Mouse (Mus musculus) brain, embryonic 14.5 days (tissue): ENCODE data around the gene Zbtb33. TPM values are rescaled to one million over a fixed set of nuclear protein-coding genes. Genes with fewer than 3 reads are reported as not detected.

Experiments
- DNase-seq: peaks from one replicate; pipeline ENCODE4 v3.0.0-alpha.2; 2011; ENCODE audit warnings: low read depth
- CTCF ChIP-seq: fragments of 200-500 bp; IDR thresholded peaks from 2 replicates; pipeline ENCODE4 v1.5.1; 2012; ENCODE audit warnings: inconsistent platforms, mild to moderate bottlenecking, moderate library complexity, borderline replicate concordance; ENCODE audit not compliant: insufficient read depth, insufficient read length; ENCODE audit errors: extremely low read depth
- POLR2A ChIP-seq: fragments of 200-500 bp; IDR thresholded peaks from 2 replicates; pipeline ENCODE4 v1.6.1; 2012; ENCODE audit warnings: mild to moderate bottlenecking, inconsistent platforms, borderline replicate concordance; ENCODE audit not compliant: poor library complexity, insufficient read depth, insufficient read length, severe bottlenecking; ENCODE audit errors: extremely low read depth
- polyA plus RNA-seq: library from polyadenylated mRNA; depleted of rRNA; stranded (reverse); fragments of >200 nt; gene quantifications from 2 replicates; pipeline ENCODE4 v1.2.3, GENCODE M21; 2012; rRNA removed

Gene Zbtb33
- polyA plus RNA-seq = 17.7 and 22.6 TPM in 2 replicates

- TF ChIP-seq CTCF (peak; percentile 71), POLR2A (peak; percentile 58; the same call in 1 of the 2 replicates)
- peak; percentile 95 for DNase-seq
Measured at GRCm38 (mm10) chrX:38189552-38190457, at the start of gene Zbtb33. Gene Zbtb33 (plus strand): TSS chrX:38189793.

DNA sequence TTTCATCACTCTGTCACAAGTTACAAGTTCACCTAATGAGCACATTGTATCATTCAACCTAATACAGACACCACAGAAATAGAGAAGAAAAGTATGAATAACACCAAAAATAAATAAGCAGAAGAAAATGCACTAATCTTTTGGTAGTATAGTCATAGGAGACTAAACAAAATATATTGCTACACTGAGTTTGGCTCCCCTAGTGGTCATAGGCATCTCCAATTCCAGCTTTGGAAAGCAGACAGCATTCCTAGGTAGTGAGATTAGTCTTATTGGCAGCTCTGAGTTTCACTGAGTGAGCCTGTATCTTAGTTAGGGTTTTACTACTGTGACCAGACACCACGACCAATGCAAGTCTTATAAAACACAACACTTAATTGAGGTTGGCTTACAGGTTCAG lies 30.5 kb upstream of the Zbtb33 start:
- TF ChIP-seq POLR2A = no peak
- no peak for TF ChIP-seq CTCF
- no peak for DNase-seq

DNA sequence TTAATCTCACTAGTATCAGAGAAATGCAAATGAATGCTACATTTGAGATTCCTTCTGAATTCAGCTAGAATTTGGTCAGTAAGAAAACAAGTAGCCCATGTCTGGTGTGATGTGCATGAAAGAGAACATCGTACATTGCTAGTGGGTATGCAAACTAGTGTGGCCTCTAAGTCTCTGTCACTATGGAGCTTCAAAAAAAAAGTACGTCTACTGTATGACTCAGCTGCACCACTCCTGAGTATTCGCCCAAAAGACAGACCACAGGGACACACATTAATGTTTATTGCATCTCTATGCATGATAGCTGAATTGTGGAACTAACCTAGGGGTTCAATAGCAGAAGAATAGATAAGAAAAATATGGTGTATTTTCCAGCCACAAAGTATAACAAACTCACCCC lies 24.3 kb upstream of the Zbtb33 start:
- TF ChIP-seq POLR2A (no peak), CTCF (no peak)

DNA sequence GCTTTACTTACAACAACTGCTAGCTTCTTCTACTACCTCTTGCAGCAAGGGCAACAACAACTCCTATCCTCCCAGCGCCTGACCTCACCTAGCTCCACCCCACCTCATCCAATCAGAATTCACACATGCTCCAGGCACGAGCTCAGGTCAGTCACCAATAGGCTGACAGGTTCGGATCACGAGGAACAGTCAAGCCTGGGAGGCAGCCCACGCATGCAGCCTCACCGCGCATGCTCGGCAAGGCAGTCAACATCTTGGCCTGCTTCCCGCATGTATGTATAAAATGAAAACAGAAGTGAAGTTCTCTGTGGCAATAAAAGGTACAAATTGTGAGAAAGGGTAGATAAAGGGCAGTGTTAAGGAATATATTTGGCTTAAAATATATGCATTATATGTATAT lies 23.5 kb upstream of the Zbtb33 start:
- no peak for TF ChIP-seq CTCF
- TF ChIP-seq POLR2A = no peak
- DNase-seq = no peak

More for the DNA sequence above, 24.3 kb upstream of the Zbtb33 start:
- no peak for DNase-seq

GRCm38 (mm10) chrX:38166592-38166991 lies 23.0 kb upstream of the Zbtb33 start:
- TF ChIP-seq CTCF = no peak
- TF ChIP-seq POLR2A = no peak
- no peak for DNase-seq

GRCm38 (mm10) chrX:38179891-38180310 lies 9.7 kb upstream of the Zbtb33 start:
- peak; percentile 63 for DNase-seq
- TF ChIP-seq CTCF = peak; percentile 46; the same call in 1 of the 2 replicates

GRCm38 (mm10) chrX:38180656-38181607 lies 8.7 kb upstream of the Zbtb33 start:
- no peak for TF ChIP-seq CTCF
- TF ChIP-seq POLR2A = no peak
- peak; percentile 33 for DNase-seq

DNA sequence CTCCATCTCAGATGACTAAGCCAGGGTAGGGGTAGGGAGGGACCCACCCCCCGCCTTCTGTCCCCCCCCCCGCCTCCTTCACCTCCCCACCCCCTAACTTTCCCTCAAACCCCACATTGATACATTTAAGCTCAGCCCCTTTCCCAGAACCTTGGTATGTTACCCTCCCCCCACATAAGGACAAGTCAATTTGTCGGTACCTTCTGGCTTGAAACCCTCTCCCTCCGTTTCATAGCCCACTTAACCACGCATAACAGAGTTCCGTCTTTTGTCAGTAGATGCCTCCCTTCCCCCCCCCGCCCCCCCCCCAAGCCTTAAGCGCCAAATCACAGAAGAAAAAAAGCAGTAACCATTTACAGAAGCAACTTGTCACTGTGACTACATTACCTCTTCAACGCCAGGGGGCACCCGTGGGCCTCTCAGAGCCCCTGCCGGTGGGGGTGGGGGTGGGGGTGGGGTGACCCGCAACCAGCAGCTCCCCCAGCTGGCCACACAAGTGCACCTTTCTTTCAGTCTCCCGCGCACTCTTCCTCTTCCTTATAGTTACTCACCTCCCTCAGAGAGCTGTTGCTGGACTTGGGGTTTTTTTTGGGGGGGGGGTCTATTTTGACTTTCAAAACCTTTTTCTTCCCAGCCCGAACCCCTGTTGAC lies 7.9 kb upstream of the Zbtb33 start:
- DNase-seq = peak; percentile 79
- no peak for TF ChIP-seq POLR2A
- peak; percentile 46; the same call in 1 of the 2 replicates for TF ChIP-seq CTCF

DNA sequence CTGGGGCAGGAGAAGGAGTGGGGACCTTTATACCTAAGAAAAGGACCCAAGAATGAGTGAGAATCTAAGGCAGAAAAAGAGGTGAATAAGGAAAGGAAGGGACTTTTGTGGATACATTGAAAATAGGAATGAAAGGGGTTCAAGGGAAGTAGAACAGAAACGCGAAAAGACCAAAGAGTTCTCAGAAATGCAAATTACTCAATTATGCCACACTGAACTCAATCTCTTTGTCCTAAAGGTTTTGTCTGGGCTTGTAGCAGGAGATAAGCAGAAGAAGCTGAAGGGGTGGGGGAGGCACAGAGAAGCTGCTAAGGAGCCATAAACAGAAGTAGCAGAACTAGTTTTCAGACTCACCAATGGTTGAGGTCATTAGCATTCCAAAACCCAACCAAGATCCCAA lies 4.1 kb upstream of the Zbtb33 start:
- no peak for TF ChIP-seq CTCF
- no peak for TF ChIP-seq POLR2A
- no peak for DNase-seq

- TF ChIP-seq POLR2A = no peak
- no peak for TF ChIP-seq CTCF
- no peak for DNase-seq
Measured at GRCm38 (mm10) chrX:38190458-38190764, 818 bp downstream of the Zbtb33 start.

DNA sequence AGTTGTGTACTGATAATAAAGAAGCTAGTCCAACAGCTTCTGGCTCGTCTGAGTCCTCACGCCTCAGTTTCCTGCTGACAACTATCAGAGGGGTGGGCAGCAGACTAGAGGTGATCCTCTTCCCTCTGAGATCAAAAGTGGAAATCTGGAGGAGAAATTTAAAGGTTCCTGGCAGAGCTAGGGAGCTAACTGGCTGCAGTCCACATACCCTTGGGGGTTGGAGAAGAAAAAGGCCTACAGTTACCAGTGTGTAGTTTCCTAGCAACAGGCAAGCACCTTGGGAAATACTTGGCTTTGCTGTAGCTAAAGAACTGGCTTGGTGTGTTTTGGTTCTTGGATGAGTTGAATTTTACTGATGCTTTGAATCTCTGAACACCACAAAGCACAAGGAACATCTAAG lies 12.2 kb downstream of the Zbtb33 start:
- TF ChIP-seq POLR2A = no peak
- no peak for TF ChIP-seq CTCF
- DNase-seq = peak; percentile 38
